Mouse (Mus musculus) left cerebral cortex, postnatal 14 days (tissue): ENCODE results near the gene Rint1. TPM values are rescaled to one million over a fixed set of nuclear protein-coding genes. Genes with fewer than 3 reads are reported as not detected.
A peak's percentile ranks its signal among the peaks of the same experiment; 100 is the strongest.

Experiments used
- DNase-seq, 2 experiments: peaks; one replicate each; pipeline ENCODE4 v3.0.0; 2021 to 2022; ENCODE audit warnings: low spot score in 2 of 2, mixed read lengths in 1 of 2
- intact Hi-C: fragments of 180-260 bp; cut with DNase I; formaldehyde crosslinking; loops from one replicate; pipeline ENCODE4 v1.15.1; 2025
- long read RNA-seq, 2 experiments: library from polyadenylated mRNA; stranded (forward); transcript quantifications; one replicate each; pipeline ENCODE4 v2.0.0; 2021
- total RNA-seq, 2 experiments: library from RNA; stranded (reverse); gene quantifications; 2 replicates each; pipeline ENCODE4 v1.2.3; 2021

Gene Rint1
- total RNA-seq, result 10 to 100 TPM; 22.9 to 23.5 TPM
- long read RNA-seq, experiment 1, transcript Rint1-201 (15 exons, 3,298 nt), result major isoform, 19 of 22 reads
- long read RNA-seq, experiment 1, partial matches to known transcripts, result 0 of 22 reads
- long read RNA-seq, experiment 1, other reads (novel, unspliced or antisense), result 2 of 22 reads
- long read RNA-seq, experiment 2, transcript Rint1-201 (15 exons, 3,298 nt), result major isoform, 10 of 15 reads
- long read RNA-seq, experiment 2, partial matches to known transcripts, result 1 of 15 reads
- long read RNA-seq, experiment 2, other reads (novel, unspliced or antisense), result 1 of 15 reads

GRCm38 (mm10) chr5:23787536-23788389 lies at the start of gene Rint1:
Gene Rint1 (plus strand): TSS chr5:23787711.
- intact Hi-C loops, result no loop called here
- peak; percentile 97 to 98 for DNase-seq

GRCm38 (mm10) chr5:23743261-23743660 lies 44.2 kb upstream of the Rint1 start:
- DNase-seq, result no peak
- intact Hi-C loops, result no loop called here

- intact Hi-C loops, result no loop called here
- DNase-seq, result no peak
Measured at GRCm38 (mm10) chr5:23749882-23750281, 37.6 kb upstream of the Rint1 start.

- no peak for DNase-seq
- intact Hi-C loops, result no loop called here
Measured at GRCm38 (mm10) chr5:23755591-23755990, 31.9 kb upstream of the Rint1 start.

GRCm38 (mm10) chr5:23756368-23756767 lies 31.1 kb upstream of the Rint1 start:
- intact Hi-C loops, result no loop called here
- DNase-seq, result no peak

- intact Hi-C loops, result no loop called here
- DNase-seq, result peak; percentile 40 to 45
Measured at GRCm38 (mm10) chr5:23758633-23759032, 28.9 kb upstream of the Rint1 start.

- intact Hi-C loops, result no loop called here
- DNase-seq, result no peak
Measured at GRCm38 (mm10) chr5:23762531-23762930, 25.0 kb upstream of the Rint1 start.

GRCm38 (mm10) chr5:23764557-23764956 lies 23.0 kb upstream of the Rint1 start:
- intact Hi-C loops, result no loop called here
- peak; percentile 34 to 54 for DNase-seq

GRCm38 (mm10) chr5:23771105-23771504 lies 16.4 kb upstream of the Rint1 start:
- intact Hi-C loops, result no loop called here
- DNase-seq, result no peak

- DNase-seq, result no peak
- intact Hi-C loops, result no loop called here
Measured at GRCm38 (mm10) chr5:23774186-23774585, 13.3 kb upstream of the Rint1 start.

- intact Hi-C loops, result no loop called here
- DNase-seq, result no peak
Measured at GRCm38 (mm10) chr5:23780516-23780915, 7.0 kb upstream of the Rint1 start.

GRCm38 (mm10) chr5:23781172-23781571 lies 6.3 kb upstream of the Rint1 start:
- intact Hi-C loops, result no loop called here
- no peak for DNase-seq

- intact Hi-C loops, result no loop called here
- no peak for DNase-seq
Measured at GRCm38 (mm10) chr5:23782051-23782810, 5.3 kb upstream of the Rint1 start.

- intact Hi-C loops, result no loop called here
- DNase-seq, result peak; percentile 61 to 82
Measured at GRCm38 (mm10) chr5:23782931-23783877, 4.3 kb upstream of the Rint1 start, which contains the start of gene Pus7. Gene Pus7 (minus strand): TSS chr5:23783711.

GRCm38 (mm10) chr5:23788390-23788830 lies 899 bp downstream of the Rint1 start:
- DNase-seq, result no peak
- intact Hi-C loops, result no loop called here

- no peak for DNase-seq
- intact Hi-C loops, result no loop called here
Measured at GRCm38 (mm10) chr5:23789078-23789612, 1.6 kb downstream of the Rint1 start.

- no peak for DNase-seq
- intact Hi-C loops, result no loop called here
Measured at GRCm38 (mm10) chr5:23792726-23793125, 5.2 kb downstream of the Rint1 start.

- intact Hi-C loops, result no loop called here
- DNase-seq, result no peak
Measured at GRCm38 (mm10) chr5:23814841-23815240, 27.3 kb downstream of the Rint1 start.

GRCm38 (mm10) chr5:23816681-23817080 lies 29.2 kb downstream of the Rint1 start:
- DNase-seq, result no peak
- intact Hi-C loops, result no loop called here
